Mouse (Mus musculus) cerebellum, adult (tissue): ENCODE results near the gene Sptlc2.

Experiments used
- ATAC-seq: cut with Nextera tagmentation; 2 replicates; pipeline ENCODE4 v1.9.2; 2017; ENCODE audit warnings: mild to moderate bottlenecking, moderate library complexity, mixed read lengths; ENCODE audit not compliant: insufficient number of reproducible peaks, low FRiP score, low TSS enrichment

Gene Sptlc2

DNA sequence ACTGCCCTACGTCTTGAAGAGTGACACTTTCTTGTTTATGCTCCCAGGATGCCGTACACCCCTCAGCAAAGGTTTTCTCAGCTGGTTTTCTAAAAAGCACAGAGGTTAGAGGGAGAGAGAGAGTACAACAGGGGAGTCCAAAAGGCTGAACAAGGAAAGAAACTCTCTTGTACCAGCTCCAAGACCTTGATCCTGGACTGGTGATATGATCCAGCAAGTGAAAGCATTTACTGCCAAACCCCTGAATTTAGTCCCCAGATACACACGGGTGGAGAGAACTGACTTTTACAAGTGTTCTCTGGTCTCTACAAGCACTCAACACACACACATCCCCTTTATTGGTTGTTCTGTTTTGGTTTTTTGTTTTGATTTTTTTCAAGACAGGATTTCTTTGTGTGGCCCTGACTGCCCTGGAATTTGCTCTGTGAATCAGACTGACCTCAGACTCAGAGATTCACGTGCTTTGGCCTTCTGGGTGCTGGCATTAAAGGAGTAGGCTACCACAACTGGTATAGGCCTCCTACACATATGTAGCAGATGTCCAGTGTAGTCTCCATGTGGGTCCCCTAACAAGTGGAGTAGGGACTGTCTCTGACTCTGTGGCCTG lies 9.8 kb upstream of the Sptlc2 start:
- ATAC-seq: no peak

DNA sequence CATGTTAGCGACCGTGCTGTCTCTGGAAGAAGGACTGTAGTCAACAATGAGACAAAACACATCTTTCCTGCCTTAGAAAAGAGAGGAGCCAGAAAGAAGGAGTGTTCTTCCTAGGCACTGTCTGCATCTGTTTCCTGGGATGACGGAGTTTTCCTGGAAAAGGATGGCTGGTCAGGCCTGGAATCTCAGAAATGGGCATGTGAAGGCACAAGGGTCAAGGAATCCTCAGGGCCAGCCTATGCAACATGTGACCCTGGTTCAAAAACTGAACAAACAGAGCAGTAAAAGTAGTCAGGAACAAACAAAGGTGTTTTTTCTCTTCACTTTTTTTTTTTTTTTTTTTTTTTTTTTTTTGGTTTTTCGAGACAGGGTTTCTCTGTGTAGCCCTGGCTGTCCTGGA lies 9.0 kb upstream of the Sptlc2 start:
- ATAC-seq: no peak

DNA sequence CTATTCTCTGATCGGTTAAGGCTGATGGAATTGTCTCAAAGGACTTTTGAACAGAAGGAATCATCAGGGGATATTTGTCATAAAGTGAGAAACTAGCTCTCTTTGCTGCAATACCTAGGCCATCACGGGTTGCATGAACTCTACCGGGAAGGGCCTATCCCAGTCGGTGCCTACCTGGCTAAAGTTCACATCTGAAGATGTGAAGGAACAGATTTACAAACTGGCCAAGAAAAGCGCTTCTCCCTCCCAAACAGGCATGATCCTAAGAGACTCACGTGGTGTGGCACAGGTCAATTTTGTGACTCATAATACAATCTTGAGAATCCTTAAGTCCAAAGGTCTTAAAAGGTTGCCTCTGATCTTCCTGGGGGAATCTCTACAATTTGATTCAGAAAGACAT lies 6.2 kb upstream of the Sptlc2 start:
- no peak for ATAC-seq

DNA sequence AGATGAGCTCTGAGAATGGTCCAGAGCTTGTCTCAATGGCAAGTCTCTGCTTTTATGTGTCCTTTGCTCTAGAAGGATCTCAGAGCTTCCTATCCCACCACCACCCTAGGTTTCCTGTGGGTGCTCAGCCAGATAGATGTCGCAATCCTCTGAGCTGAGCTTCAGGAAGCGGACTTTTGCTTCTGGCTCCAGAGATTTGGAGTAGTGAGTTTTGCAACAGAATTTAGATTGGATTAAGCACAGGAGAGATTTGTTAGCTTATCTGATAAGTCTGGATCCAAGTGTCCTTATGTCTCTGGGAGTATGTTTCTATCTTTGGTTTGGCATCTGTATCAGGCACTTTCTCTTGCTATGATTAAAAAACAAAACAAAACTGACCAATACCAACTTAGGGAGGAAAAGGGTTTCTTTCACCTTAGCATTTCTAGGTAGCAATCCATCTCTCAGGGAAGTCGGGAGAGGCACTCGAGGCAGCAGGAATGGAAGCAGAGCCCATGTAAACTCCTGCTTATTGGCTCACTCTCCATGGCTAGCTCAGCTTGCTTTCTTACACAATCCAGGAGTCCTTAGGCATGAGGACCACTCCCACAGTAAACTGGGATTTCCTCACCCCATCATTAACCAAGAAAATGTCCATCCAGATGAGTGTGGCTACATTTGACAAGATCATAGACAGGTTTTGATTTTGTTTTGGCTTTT lies 5.4 kb upstream of the Sptlc2 start:
- ATAC-seq: no peak

DNA sequence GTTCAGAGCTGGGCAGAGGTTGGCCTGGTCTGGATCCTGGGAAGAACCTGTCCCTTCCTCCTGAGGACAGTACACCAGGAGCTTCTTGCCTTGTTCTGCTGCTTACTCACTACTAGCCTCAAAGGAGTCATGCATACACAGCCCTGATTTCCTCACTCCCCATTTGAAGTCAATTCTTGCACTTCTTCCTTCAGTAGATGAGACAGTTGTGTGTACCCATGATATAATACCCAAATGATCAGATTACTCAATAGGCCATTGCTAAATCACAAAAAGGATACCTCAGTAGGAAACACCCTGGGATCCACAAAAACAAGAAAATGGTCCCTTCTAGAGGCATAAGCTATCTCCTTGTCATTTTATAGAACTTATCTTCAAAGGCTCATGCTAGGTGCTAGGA lies 3.2 kb upstream of the Sptlc2 start:
- ATAC-seq: no peak

DNA sequence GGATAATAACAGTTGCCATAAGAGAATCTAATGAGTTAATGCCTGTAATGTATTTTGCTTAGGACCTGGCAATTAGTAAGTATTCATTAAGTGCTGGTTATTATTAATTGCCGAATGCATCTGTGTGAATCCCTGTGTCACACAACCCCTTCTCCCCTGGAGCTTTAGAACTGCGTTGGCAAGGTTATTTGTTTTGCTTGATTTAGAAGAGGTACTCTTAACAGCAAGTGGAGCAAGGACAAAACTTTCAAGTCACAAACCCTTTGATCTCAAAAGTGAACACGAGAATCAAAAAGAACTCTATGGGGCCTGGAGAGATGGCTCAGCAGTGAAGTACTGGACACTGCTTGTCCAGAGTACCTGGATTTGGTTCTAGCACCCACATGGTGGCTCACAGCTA lies 1.1 kb upstream of the Sptlc2 start:
- ATAC-seq: no peak

DNA sequence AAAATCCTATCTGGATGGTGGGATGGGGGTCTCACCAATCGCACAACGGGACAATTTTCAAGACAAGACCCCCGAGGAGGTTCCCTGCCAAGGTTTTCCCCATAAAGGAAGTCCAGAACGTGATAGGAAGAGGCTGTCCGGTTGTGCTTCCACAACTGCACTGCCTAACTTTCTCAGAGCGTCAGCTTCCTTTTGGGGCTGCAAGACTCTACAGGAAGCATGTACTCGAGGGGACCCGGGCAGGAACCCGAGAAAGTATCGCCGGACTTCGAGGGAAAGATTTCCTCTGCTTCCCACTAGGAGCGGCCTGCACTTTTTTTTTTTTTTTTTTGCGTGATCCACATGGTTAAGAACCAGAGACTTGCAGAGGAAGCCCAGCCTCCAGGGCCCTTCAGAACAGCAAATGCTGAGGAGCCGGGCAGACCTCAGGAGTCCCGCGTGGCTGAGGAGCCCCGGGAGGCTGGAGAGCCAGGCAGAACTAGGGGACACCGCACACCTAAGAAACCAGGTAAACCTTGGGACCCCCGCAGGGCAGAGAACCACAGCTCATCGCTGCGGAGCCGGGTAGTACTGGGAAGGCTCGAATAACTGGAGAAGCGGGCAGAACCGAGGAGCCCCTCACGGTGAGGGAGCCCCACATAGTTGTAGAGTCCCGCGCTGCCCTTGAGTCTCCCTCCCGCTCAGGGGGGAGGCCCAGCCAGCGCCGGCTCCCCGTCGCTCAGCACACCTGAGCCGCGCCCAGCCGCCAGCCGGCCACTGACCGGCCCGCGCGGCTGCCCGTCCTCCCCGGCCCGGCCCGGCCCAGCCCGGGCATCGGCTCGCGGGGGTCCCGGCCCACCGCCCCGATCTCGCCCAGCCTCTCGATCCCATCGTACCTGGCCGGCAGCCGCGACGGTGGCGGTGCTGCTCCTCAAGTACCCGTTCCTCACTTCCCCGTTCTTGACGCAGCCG lies 709 bp downstream of the Sptlc2 start:
- ATAC-seq: peak; percentile 38

DNA sequence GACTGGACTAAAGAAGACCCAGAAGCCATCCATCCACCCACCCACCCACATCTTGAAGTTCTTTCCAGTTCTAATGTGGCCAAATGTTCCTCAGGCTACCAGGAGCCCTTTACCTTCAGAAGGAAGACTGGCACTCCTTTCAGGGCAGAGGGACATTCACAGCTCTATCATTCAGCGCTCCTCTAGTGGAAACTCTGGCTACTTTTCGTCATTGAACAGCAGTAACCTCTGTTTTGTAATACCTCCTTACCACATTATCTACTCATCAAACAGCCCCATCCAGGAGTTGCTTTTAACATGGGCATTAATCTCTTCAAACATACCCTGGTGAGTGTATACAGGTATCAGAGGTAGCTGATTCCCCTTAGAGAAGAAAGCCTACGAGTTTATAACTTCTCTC lies 3.1 kb downstream of the Sptlc2 start:
- ATAC-seq: no peak

DNA sequence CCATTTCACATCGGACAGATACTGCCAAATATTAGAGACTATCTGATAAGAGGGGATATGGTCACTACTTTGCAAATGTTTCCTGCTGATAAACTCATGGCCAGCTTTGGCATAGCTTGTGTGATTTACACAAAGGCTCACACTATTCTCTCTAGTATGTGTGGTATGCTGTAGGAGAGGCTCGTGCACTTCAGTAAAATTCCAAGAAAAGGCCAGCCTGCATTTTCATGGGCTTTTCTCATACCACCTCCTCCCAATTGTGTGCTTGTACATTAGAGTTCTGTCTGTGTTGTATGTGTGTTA lies 6.8 kb downstream of the Sptlc2 start:
- no peak for ATAC-seq

DNA sequence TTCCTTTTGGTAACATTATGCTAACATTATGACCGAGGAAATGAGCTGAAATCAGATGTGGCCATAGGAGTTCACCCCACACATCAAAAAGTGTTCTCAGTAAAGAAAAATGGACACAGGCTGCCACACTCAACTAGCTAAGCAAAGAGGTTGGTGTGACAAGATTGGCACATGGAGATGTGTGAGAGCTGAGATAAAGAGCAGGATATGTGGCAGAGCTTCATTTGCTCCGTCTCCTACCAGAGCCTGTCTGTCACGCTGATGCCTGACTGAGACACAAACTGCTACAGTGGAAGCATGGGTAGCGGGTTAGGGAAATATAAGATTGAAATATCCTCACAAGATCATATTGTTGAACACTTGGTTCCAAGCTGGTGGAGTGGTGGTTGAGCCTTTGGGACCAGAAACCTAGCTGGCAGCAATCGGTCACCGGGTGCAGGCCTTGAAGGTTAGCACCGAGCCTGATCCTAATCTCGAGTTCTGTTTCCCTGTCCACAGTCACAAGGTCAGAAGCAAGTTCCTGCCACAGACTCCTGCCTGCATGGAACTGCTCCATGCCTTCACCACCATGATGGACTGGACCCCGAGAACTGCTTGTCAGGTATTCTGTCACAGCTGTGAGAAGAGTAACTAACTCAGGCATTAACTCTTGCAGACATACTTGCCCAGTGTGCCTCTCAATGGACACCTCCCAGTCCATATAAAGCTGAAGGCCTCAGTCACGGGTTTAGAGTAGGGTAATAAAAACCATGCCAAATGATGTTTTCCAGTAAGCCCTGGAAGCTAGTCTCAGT lies 7.4 kb downstream of the Sptlc2 start:
- ATAC-seq: no peak

DNA sequence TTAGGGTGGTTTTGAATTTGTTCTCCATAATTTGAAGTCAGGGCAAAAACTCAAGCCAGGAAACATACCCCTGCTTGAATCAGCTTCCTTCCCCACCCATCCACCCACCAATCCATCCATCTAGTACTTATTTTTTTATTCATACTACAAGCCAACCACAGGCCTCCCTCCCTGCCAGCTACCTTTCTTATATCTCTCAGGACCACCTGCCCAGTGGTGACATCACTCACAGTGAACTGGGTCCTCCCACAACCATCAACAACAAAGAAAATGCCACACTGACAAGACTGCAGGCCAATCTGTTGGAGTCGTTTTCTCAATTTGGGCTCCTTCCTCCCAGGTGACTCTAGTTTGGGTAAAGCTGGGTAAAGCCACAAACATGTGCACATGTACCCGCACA lies 8.7 kb downstream of the Sptlc2 start:
- no peak for ATAC-seq

DNA sequence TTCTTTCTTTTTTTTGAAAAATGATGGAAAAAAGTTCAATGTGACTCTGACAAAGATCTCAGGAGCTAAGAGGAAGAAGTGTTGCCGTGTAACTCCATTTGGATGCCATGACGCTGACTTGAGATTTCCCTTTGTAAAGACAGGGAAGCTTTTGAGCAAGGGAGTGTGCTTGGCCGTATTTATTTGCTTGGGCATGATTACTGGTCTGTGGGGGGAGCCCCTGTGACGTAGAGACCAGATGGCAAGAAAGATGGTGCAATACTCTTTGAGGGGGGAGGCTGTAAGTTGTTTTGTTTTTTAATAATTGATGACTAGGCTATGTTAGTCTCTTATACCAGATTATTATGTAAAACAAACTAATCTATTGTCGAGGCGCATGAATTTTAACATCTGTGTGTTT lies 14.0 kb downstream of the Sptlc2 start:
- no peak for ATAC-seq

DNA sequence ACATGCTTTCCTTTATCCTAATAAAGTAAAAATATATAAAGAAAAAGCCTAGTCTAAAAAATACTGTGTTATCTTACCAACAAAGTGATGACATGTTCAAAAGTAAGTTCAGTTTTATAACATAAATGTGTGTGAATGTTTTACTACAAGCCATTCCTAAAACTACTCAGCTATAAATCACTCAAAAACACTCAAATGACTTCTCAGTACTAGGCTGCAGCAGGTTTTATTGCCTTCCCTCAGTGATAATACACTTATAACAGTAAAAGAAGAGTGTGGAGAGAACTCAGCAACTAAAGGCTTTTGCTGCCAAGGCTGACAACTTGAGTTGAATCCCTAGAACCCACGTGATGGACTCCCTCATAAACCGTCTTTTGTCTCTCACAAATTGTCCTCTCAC lies 18.8 kb downstream of the Sptlc2 start:
- no peak for ATAC-seq

DNA sequence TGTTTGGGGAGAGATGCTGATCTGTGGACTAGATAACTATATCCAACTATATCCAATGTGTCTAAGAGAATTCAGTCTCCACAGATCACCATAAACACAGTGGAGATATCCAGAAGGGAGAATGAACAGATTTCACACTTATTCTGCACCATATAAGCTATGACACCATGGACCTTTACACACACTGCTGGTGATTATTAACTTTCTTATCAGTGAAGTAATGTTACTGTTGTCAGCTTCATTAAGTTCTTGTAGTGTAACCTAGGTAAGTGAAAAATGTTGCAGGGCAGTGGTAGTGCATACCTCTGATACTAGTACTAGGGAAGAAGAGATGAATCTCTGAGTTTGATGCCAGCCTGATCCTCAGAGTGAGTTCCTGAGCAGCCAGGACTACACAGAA lies 20.1 kb downstream of the Sptlc2 start:
- no peak for ATAC-seq

DNA sequence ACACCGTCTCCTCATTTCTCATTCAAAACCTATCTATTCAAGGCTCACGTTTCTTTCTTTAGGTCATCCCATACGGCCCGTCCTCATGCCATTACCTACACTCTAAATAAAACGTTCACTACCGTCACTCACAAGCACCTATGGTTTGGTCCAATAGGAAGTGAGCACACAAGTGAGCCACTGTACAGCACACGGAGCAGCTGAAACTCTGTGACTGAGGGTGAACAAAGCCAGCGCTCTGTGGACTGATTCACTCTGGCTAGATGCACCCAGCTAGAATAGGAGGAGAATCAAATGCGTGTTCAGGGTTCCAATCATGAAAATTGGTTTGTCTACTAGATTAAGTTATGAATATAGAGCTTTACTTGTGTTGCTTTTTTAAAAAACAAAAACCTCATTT lies 22.5 kb downstream of the Sptlc2 start:
- ATAC-seq: no peak

DNA sequence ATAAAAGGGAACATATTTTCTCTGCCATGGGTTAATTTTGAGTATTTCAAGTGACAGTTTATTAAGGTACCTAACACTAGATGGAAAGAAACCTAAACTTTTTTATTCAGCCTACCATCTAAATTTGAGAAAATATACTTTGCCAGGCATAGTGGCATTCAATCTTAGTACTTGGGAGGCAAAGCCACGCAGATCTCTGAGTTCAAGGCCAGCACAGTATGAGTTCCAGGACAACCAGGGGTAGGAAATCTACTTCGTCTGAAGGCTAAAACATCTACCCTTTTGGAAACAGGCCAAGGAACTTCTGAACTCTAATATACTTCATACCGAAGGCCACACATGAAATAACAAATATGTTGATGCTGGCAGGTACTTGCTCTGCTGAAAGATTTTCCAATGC lies 26.0 kb downstream of the Sptlc2 start:
- ATAC-seq: no peak

DNA sequence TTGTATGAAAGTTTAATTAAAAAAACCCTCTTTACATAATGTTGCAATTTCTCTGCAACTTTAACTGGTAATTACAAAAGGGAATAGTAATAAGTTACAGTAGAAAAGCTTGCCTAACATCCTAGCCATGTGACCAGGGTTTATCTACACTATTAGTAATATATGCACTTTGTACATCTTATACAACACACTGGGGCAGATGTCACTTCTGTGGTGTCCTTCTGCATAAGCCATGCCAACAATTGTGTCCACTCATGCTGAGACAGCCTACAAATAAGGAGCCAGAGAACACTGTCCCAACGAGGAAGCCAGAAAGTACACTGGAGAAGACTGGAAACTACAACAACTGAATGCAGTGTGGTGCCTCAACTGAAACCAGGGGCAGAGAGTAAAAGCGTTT lies 40.1 kb downstream of the Sptlc2 start:
- ATAC-seq: no peak

DNA sequence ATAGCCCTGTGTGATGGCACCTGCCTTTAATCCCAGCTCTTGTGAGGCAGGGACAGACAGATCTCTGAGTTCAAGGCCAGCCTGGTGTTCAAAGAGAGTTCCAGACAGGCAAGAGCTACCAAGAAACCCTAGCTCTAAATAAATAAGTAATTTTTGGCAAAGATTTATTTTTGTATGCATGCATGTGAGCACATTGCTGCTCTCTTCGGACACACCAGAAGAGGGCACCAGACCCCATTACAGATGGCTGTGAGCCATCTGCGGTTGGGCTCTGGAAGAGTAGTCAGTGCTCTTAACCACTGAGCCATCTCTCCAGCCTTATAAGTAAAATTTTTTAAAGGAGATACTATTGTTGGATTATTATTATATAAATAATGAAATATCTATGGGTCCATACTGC lies 40.6 kb downstream of the Sptlc2 start:
- no peak for ATAC-seq

DNA sequence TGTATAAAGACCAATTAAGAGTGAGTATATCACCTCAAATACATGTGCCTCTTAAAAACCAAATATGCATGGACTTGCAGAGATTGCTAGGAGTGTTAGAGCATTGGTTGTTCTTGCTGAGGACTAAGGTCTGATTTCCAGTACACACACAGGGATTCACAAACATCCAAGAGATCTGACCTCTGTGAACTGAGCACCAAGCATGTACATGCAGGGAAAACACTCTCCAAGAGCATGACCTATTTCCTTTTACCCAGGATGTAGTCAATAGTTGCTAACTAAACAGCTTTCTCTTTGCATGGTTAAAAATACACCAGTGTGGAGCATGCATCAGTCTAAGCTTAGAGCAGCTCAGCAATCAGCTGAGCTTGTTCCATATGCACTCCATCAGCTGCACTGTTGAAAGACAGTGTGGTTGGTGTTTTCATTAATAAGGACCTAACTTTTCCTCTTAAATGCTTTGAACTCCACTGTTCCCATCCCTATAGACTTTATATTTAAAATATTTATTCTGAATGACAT lies 45.0 kb downstream of the Sptlc2 start:
- ATAC-seq: no peak

DNA sequence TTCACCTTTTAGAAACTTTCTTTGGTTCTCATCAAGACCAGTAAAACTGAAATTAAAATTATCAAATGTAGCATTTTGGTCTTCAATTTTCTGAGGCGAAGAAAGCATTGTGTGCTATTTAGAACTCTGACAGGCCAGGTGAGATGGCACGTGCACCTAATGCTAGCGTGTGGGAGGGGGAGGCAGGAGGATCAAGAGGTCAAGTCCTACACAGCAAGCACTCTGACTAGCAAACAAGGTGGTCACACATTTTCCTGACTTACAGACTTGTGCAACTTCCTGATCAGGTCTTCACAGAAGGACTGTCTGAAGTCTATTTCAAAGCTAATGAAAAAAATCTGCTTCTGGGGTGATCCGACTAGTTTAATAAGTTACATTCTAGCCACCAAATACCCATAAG lies 50.1 kb downstream of the Sptlc2 start:
- no peak for ATAC-seq

DNA sequence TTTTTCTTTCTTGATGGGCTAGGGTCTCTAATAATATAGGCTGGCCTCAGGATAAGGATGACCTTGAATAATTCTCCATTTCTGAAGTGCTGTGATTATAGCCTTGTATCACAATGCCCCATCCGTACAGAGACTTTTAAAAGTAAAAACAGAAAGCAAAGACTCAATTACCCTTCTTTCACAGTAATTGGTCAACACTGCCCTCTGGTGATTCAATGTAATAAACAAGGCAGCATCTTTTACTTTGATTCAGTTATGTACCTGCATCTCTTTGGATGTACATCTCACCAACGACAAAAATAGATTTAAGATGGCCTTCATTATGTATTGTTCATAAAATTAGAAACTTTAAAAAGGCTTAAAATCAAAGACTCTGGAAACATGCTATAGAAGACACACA lies 53.3 kb downstream of the Sptlc2 start:
- ATAC-seq: no peak
